Mouse (Mus musculus) T-helper 17 cell (primary cell): ENCODE results near the gene Barx1.

ENCODE experiments used
- in situ Hi-C, 2 experiments: fragments of 300-600 bp; cut with MboI, MseI; formaldehyde crosslinking; loops; 1 replicate in 1 of 2; 2 replicates in 1 of 2; pipeline ENCODE4 v1.15.1; 2025; ENCODE audit warnings: high pct_unique_total_duplicates in 2 of 2

Gene Barx1

DNA sequence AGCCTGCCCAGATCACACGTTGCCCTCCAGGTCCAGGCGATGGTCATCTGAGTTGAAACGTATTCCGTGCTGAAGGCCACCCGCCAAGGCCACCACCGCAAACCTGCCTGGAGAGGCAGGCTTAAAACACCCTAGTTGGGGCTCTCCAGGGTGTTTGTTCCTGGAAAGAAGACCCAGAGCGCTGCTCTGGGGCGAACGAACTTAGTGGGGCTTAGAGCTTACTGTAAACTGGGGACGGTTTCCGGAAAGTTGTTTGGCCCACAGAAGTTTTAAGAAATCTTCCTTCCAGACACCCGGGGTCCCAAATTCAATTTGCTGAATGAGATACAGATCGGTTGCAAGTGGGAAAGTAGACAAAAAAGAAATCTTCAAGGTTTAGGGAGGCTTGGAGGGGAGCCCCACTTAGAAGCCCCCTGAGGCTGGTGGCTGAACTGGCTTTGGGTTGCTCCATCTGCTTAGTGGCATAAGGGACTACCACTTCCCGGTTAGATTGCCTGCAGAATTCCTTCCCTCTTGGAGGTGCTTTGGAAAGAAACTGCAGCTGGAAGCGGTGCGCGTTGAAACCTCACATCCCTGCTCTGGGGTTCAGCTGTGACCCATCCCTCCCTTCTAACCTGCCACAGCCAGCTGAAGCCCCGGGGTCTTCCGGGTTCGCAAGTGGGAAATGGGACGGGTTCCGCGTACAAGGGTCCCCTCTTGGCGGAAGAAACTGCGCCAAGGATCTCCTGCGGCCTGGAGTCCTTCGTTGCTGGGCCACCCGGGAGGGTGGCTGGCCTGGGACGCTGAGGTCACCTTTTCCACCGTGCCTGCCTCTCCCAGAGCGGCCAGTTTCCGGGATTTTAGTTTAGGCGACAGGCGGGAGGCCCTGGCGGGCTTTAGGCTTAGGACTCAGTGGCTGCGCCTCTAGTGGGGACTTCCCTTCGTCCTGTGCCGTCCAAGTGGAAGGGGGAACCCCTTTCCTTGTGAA, 3.3 kb upstream of the Barx1 start:
- in situ Hi-C loops: loop anchor here (5.0 to 10.0 kb wide), 2 partner anchors 358 to 365 kb away; no protein-coding TSS in a partner anchor

DNA sequence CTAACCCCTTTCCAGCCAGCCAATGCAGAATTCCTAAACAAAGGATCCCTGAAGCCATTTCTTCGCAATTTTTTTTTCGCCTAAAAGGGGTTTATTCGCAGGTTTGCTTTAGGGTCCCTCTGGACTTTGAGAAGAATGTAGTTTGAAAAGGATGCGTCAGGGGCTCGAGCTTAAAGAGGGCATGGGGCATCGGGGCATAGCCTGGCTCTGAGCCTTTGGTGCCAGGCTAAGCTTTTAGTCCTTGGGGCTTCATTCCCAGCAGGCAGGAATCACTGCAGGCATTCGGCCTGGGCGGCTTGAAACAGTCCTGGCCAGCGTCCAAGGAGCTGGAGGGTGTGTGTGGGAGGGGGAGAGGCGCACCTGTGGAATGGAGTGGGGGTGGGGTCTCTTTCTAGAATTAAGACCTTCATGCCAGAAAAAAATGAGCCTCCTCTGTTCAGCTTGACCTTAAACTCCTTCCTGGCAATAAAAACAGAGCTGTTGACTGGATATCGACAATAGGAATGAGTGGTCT, 2.5 kb upstream of the Barx1 start:
- in situ Hi-C loops: no loop called here

DNA sequence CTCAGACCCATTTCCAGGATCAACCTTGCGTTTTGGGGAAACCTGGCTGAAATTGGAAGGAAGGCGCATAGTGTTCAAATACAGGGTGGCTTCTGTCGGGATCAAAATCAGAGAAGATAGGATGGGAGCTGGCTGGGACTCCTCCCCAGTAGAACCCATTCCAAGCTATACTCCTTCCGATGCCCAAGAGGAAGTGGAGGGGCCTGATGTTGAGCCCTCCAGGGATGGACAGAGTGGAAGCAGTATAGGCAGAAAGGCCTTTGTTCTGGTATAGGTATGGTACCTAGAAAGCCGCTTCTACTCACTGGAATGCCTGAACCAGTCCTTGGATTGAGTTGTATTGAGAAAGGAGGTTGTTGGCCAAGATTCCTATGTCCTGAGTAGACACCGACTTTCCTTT, 2.1 kb upstream of the Barx1 start:
- in situ Hi-C loops: no loop called here

DNA sequence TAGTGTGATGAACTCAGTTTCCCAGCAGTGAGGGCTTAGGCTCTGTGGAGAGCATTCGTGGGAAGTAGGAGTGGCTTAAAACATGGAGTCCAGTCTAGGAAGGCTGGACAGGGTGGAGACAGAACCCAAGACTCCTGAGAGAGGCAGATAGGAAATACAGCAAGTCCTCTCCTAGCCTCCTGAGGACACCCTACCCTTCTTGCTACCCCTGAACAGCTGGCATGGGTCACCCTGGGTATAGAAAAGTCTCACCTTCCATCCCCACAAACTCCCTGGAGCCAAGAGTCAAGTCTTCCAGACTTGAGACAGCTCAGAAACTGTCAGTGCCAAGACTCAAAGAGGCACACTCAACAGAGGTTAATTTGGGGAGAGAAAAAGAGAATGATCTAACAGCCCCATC, 1.2 kb upstream of the Barx1 start:
- in situ Hi-C loops: no loop called here

DNA sequence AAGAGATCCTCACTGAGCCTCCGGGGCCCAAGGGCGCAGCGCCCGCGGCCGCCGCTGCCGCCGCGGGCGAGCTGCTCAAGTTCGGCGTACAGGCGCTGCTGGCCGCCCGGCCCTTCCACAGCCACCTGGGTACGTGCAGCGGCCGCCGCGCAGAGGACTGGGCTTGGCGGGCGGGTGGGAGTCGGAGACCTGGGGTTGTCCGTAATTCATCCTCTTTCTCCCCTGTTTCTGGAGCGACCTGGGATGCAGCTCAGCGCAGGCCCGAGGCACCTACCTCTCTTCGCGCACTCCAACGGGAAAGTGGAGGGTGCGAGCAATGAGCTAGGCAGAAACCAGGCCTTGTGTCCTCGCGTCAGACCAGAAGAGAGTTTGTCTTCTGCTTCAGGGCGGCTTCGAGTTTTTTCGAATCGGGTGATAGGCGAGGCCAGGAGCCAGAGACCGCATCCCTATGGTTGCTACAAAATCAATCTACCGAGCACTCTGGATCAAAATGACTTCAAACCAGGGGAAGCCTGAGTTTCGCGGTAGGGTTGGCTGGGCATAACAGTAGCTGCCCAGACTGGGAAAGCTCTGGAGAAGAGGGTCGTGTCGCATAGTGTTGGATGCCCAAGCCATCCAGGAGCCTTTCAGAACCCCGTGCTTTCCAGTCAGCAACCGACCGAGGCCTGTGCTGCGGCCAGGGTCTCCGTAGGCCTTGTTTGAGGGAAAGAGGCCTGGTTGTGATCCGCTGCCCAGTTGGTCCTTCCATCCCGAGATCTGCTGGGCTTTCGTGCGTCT, 601 bp downstream of the Barx1 start:
- in situ Hi-C loops: no loop called here

DNA sequence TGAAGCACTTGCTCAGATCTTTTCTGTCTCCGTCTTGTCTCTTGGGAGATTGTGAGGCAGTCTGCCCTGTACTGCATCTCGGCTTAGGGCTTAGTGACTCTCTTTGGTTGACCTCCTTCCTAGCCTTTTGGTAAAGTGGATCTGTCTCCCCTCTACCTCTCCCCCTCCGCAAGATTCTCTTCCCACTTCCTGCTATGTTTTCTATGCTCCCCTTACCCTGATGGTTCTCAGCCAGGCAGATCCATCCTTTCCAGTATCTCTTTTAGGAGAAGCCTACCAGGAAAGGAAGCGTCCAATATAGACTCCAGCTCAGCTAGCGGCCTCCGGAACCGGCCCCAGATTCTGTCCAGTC, 1.2 kb downstream of the Barx1 start:
- in situ Hi-C loops: no loop called here

DNA sequence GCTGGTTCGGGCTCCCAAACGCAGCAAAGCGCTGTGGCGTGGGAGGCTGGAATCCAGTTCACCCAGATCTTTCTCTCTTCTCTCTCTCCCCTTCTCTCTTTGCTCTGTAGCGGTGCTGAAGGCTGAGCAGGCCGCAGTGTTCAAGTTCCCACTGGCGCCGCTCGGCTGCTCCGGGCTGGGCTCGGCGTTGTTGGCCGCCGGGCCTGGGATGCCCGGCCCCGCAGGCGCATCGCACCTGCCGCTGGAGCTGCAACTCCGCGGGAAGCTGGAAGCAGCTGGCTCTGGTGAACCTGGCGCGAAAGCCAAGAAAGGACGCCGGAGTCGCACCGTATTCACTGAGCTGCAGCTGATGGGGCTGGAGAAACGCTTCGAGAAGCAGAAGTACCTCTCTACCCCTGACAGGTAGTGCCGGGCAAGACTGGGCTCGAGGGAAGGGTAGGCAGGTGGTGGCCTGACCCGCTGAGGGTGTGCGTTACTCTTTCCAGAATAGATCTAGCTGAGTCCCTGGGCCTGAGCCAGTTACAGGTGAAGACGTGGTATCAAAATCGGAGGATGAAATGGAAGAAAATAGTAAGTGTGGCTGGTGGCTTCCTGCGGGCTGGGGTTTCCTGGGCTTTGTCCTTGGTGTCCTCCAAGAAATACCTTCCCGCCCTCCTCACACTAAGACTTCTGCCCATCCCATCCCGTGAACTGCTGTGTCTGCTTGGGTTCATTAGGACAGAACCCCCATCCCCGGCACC, 2.3 kb downstream of the Barx1 start:
- in situ Hi-C loops: no loop called here

DNA sequence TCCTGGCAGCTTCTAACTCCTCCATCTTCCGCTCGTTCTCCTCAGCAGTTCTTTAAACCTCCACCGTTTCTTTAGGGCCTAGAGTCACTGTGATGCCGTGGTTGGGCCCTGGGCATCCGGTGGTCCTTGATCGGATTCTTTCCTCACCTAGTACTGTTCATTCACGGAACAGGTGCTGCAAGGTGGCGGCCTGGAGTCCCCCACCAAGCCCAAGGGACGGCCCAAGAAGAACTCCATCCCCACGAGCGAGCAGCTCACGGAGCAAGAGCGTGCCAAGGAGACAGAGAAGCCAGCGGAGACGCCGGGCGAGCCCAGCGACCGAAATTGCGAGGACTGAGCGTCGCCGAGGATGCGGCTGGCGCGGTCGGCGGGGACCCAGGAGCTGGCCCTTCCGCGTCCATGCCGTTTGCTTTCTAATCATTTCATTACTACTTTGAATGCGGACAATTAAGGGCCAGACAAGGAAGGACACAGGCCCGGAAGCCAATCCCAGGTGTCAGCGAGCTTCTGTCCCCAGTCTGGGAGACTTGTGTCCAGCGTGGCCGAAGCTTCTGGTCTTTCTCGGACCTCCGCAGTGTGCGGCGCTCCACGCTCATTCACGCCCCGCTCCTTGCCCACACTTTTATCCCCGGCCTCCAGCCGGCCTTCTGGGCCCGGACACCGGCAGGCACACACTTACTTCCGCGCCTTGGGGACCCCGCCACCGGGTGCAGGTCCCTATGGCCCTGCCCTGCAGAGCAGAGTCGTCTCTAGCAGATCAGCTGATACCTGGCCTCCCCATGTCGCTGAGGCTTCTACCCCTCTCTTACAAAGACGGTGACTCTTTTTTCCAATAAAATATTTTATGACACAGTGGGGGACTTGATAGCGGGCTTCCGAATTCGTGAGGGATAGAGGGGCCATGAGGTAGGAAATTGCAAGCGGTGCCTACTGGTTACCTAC, 3.1 kb downstream of the Barx1 start:
- in situ Hi-C loops: no loop called here

DNA sequence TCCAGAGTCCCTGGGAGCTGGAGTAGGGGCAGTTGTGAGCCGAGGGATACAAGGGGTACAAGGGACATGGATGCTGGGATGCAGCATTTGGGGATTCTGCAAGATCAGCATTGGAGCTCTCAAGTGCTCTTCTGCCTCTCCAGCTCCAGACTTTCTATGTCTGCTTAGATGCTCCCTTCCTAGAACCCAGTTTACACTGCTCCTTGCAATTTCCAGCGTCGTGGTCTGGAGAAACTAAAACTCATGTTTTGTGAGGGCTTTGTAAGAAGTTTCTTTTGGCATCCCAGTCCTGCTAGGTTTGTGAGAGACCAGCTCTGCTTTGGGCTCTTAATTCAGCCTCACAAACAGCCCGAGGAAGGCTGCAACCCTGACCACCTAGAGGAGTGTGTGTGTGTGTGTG, 4.7 kb downstream of the Barx1 start:
- in situ Hi-C loops: no loop called here

DNA sequence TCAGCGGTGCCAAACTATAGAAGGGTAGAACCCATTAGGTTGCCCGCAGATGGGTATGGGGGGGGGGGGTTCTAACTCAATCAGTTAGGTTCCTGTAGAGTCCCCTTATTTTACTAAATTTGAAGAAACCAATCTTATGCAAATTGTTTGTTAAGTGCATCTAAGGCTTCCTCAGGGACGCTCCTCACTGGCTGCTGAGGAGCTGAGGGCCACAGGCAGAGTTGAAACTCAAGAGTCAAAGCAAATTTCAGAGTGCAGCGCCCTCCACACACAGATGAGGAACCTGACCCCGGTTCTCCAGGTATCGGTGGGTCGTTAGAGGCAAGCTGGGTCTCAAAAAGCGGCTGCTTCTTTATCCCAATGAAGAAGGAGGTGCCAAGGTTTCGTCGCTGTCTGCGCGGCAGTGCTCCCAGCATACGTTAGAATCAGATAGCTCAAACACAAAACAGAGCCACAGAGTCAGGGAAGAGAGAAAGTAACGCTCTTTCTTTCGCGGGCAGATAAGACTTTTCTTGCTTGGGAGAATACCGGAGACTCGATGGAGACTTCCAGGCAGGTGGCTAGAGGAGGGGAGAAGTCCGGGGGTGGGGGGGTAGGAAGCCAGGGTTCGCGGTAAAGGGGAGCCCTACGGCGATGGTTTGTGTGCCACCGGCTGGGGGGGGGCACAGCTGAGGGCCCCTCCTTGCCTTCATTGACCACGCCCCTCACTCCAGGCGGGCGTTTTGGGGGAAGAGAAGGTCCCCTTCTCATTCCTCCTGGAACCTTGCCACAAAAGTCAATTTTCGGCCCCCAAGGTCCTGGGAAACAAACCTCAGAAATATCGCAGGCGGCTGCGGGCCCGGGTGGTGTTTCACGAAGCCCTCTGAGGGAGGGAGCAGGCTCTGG, 5.5 kb downstream of the Barx1 start:
- in situ Hi-C loops: no loop called here

DNA sequence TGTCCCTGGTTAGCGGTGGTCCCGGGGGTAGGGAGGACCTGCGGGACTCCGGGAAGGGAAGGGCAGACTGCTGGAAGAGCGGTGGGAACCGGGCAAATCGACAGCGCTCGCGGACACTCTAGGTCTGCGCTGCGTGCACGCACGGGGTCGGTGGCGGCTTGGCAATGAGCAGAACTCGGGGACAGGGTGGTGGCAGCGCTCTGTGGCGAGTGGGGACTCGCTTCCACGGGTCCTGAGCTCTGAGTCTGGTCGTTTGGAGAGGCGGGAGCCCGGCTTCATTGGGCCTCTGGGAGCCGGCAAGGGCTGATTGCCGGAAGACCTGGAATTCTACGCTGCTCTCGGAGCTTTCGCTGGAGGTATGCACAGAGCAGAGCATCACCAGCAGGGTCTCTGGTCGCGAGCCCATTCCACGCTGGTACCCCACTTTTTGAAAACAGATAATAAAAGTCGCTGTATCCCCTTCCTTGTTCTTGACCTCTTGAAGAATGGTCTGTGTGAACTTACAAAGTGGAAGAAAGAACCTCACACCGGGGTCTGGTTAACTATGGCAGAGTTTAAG, 6.3 kb downstream of the Barx1 start:
- in situ Hi-C loops: no loop called here

DNA sequence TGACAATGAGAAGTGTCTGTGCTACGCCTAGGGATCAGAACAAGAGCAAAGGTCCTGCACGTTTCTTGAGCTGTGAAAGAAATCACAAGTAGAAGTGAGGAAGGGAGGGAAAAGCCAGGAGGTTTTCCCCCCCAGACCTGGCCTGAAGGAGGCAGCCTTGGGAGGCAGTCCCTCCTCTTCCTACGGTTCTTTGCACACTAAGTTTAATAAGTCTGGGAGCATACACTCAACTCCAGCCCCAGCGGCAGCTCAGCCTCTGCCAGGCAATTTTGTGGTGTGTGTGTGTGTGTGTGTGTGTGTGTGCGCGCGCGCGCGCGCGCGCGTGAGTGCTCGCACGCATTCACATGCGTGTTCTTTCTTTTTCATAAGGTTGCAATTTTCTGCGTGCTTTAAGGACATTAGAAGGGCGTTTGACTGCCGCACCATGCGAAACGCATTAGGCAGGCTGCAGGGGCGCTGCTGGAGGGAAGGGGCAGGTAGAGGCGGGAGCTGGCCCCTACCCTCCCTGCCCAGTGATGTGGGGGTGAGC, 9.6 kb downstream of the Barx1 start:
- in situ Hi-C loops: no loop called here

DNA sequence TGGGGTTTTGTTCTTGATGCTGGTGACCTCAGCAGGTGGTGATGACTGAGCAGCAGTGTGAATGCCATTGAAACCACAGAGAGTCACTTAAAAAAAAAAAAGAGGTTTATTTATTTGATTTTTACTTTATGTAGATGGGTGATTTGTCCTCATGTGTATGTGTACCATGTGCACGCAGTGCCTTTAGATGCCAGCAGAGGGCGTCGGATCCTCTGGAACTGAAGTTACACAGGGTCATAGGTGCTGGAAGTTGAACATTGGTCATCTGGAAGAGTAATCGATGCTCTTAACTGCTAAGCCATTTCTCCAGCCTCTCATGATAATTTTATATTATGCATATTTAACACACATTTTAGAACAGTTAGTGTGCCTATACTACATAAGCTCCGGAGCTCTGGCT, 11.8 kb downstream of the Barx1 start:
- in situ Hi-C loops: no loop called here

DNA sequence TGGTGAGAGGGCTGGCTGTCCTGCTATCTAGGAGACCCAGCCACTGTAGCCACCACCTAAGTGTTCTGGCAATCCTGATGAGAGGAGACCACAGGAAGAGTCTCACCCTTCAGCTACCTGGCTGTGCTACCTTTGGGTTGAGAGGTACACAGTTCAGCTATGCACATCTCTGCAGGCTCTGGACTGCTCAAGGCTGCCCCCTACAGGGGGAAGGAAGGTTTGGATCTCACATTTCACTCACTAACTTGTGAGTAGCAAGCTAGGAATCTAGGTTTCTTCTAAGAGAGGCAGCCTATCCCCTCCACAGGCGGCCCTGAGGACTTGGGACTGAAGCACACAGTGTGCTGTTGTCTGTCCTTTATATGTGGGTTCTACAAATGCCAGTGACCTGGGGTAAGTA, 16.6 kb downstream of the Barx1 start:
- in situ Hi-C loops: no loop called here

DNA sequence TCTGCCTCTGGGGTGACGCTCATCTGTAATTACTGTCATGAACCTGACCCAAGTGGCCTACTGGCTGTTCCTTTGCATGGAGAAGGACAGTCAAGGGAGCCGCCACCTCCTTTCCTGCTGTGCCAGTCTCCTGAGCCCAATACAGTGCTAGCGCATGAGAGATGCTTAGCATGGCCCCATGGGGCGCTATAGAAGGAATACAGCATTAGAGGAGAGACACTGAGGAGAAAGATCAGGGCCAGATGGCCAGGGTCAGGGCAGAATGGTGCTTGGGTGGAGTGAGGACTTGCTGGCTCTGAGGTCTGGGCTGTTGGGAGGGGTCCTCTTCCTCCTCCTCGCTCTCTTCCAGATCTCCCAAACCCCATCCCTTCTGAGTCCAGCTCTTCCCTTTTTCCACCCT, 23.9 kb downstream of the Barx1 start:
- in situ Hi-C loops: no loop called here

DNA sequence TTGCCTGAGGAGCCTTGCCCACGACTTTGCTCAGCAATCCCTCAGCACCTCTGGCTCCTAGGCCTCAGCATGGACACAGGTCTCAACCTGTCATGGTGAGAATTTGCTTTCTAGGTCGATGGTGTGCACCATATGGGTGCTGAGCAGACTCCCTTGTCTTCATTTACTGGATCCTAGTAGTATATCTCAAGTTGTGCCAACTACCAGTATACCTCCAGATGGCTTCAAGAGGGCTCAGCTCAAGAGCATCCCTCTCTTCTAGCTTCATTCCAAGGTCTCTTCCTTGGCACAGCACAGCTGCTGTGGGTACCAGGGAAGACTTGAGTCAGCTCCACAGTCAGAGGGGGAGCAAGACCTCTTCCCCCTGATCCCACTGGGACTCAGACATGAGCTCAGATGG, 29.2 kb downstream of the Barx1 start:
- in situ Hi-C loops: no loop called here

DNA sequence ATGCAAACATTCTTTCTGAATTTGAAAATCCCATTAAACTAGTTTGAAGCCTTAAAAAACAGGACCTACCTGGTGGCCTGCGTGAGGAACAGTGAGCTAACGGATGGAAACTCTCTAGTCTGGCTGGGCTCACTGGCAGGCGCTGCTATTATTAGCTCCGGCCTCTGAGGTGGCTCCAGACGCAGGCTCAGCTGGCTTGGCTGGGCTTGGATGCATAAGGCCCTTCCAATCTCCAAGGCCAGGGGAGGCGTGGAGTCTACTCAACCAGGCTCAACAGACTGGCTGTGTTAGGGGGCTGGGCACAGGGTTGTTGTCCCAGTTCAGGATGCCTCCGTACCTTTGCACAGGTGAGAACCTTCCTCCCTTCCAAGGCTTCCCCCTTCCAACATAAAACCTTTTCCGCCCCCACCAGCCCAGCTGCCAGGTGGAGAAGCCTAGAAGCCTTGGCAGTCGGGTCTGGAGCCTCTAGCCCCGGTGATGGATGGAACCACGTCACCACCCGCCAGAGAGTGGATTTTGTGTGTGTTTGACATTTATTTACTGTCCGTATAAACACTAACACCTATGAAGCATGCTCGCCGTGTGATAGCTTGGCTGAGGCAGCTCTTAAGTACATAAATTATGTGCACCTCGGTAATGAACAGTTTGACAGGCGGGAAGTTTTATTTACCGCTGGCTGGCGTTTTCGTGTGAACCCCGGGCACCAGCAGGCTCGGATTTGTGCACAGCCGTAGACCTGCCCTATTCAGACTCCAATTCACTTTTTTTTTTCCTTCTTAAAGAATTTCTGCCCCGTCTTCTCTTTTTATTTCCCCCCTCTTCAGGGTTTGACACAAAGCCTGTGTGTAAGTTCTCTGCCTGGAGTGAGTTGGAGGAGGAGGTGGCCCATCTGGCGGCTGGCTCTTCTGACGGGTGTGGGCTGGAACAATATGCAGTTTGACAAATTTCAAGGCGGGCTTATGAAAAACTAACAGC, 31.6 kb downstream of the Barx1 start:
- in situ Hi-C loops: no loop called here

DNA sequence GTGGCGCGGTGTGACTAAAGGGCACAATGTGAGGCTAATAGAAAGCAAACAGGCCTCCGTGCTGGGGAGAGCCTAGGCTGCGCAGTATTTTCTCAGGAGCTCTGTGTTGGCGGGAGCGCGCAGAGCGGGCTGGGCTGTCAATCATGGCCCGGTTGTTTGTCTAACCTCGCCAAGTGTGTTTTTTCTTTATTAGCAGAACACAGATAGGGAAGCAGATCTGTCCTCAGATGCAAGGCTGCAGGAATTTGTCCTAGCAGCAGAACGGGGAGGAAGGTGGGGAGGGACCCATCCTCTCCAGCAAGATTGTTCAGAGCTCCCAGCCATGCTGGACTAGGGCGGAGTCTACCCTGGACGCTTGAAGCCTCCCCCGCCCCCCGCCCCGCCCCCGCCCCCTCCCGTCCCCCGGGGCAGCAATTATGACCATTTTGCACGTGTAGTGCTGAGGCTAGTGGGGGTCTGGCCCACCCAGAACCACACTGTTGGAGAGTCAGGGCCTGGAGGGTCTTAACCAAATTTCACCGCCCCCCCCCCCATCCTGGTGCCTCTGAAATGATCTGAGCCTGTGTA, 43.7 kb downstream of the Barx1 start:
- in situ Hi-C loops: no loop called here
